Mouse (Mus musculus): ENCODE measurements around the gene Has1.

The Has1 gene

GRCm38 (mm10) chr17:17843534-17844261 lies 11.3 kb downstream of the Has1 start:
- no peak for DNase-seq

- no peak for DNase-seq
These were observed 14.2 kb downstream of the Has1 start for GRCm38 (mm10) chr17:17840796-17841195.

- DNase-seq, result no peak
These were observed 15.7 kb downstream of the Has1 start for GRCm38 (mm10) chr17:17839276-17839675.

GRCm38 (mm10) chr17:17837919-17838701 lies 16.9 kb downstream of the Has1 start:
- peak; percentile 95 for DNase-seq

- peak in 1 of 2 experiments; percentile 32 for DNase-seq
These were observed 17.6 kb downstream of the Has1 start for GRCm38 (mm10) chr17:17837426-17837825.

GRCm38 (mm10) chr17:17836101-17836500 lies 18.9 kb downstream of the Has1 start:
- DNase-seq, result no peak

- no peak for DNase-seq
These were observed 20.1 kb downstream of the Has1 start for GRCm38 (mm10) chr17:17834896-17835295.

- peak in 1 of 2 experiments; percentile 7 for DNase-seq
These were observed 24.3 kb downstream of the Has1 start for GRCm38 (mm10) chr17:17830731-17831130.

- peak; percentile 13 for DNase-seq
These were observed 25.0 kb downstream of the Has1 start for GRCm38 (mm10) chr17:17829816-17830535.

GRCm38 (mm10) chr17:17829052-17829785 lies 25.8 kb downstream of the Has1 start:
- DNase-seq, result peak; percentile 16 to 20

GRCm38 (mm10) chr17:17828191-17828981 lies 26.6 kb downstream of the Has1 start:
- peak; percentile 50 to 57 for DNase-seq

- DNase-seq, result peak; percentile 70 to 71
These were observed 27.3 kb downstream of the Has1 start for GRCm38 (mm10) chr17:17827658-17828190.

GRCm38 (mm10) chr17:17826751-17827657 lies 28.0 kb downstream of the Has1 start, which contains the start of gene Spaca6:
Spaca6 (plus strand) TSS chr17:17827158.
- DNase-seq, result peak; percentile 95 to 96

- peak; percentile 44 to 54 for DNase-seq
These were observed 28.9 kb downstream of the Has1 start for GRCm38 (mm10) chr17:17825921-17826591.

- DNase-seq, result no peak
These were observed 31.2 kb downstream of the Has1 start for GRCm38 (mm10) chr17:17823612-17824336.

GRCm38 (mm10) chr17:17795527-17795926 lies 59.5 kb downstream of the Has1 start:
- no peak for DNase-seq
